Mouse (Mus musculus) cerebellum, adult 2 months (tissue): ENCODE data around the gene Slc39a11. TPM values are rescaled to one million over a fixed set of nuclear protein-coding genes. Genes with fewer than 3 reads are reported as not detected.

Experiments
- DNase-seq, 2 experiments: peaks; one replicate each; pipeline ENCODE4 v3.0.0; 2021
- H3K27ac ChIP-seq: fragments of 200-500 bp; 2 replicates; pipeline ENCODE4 v1.5.1; 2012; ENCODE audit warnings: low read length, control low read depth, inconsistent platforms; ENCODE audit not compliant: insufficient read depth
- H3K27me3 ChIP-seq: fragments of 200-500 bp; 2 replicates; pipeline ENCODE4 v1.6.1; 2012; ENCODE audit warnings: inconsistent platforms, mild to moderate bottlenecking, low read length, moderate library complexity; ENCODE audit not compliant: control insufficient read depth, insufficient read depth
- H3K4me1 ChIP-seq: fragments of 200-500 bp; 2 replicates; pipeline ENCODE4 v1.6.1; 2011; ENCODE audit warnings: low read length; ENCODE audit not compliant: control insufficient read depth, insufficient read depth
- H3K4me3 ChIP-seq: fragments of 200-500 bp; replicated peaks from 2 replicates; pipeline ENCODE3; 2011; ENCODE audit warnings: mild to moderate bottlenecking, low read depth, low read length, control low read depth; ENCODE audit not compliant: insufficient read depth
- CTCF ChIP-seq: fragments of 200-500 bp; IDR thresholded peaks from 2 replicates; pipeline ENCODE4 v1.5.1; 2011; ENCODE audit warnings: low read depth, mild to moderate bottlenecking, control low read depth, low read length, moderate library complexity, borderline replicate concordance; ENCODE audit not compliant: insufficient read depth
- POLR2A ChIP-seq: fragments of 200-500 bp; IDR thresholded peaks from 2 replicates; pipeline ENCODE4 v1.6.1; 2011; ENCODE audit warnings: low read length, control low read depth, borderline replicate concordance; ENCODE audit not compliant: insufficient read depth
- WGBS: fragments of 180-500 bp; shearing (Covaris S2); methylation state at CpG from one replicate; pipeline ENCODE4 v1.1.7; 2018; 5-methylcytosine and 5-hydroxymethylcytosine counted together
- polyA plus RNA-seq: library from polyadenylated mRNA; depleted of rRNA; stranded (reverse); fragments of >200 nt; gene quantifications from 2 replicates; pipeline ENCODE4 v1.2.3, GENCODE M21; 2012

Slc39a11 gene
- polyA plus RNA-seq, 1 experiment = 14.1 TPM

- Histone ChIP-seq H3K4me3 (no peak overlapping the region), H3K27ac (no peak overlapping the region), H3K4me1 (peaks cover 5% of the 10 kb centered on the region), H3K27me3 (no peaks in the 10 kb centered on the region)
- DNase-seq = no peak
- WGBS = 58% methylated on average over 5 of the region's 5 CpGs
- no peak for TF ChIP-seq POLR2A
- no peak for TF ChIP-seq CTCF
Observed at GRCm38 (mm10) chr11:113435696-113436095, 214.2 kb downstream of the Slc39a11 start.

- WGBS = 32% methylated on average over 7 of the region's 7 CpGs
Observed at GRCm38 (mm10) chr11:113431161-113431560, 218.7 kb downstream of the Slc39a11 start.

GRCm38 (mm10) chr11:113425882-113426281, 224.0 kb downstream of the Slc39a11 start:
- TF ChIP-seq POLR2A (no peak), CTCF (no peak)
- WGBS = 41% methylated on average over 9 of the region's 9 CpGs
- no peak overlapping the region for H3K27ac ChIP-seq
- H3K27me3 ChIP-seq = no peaks in the 10 kb centered on the region
- DNase-seq = no peak
- no peak overlapping the region for H3K4me3 ChIP-seq
- H3K4me1 ChIP-seq = no peaks in the 10 kb centered on the region

More at GRCm38 (mm10) chr11:113431161-113431560, 218.7 kb downstream of the Slc39a11 start:
- H3K27ac ChIP-seq = no peak overlapping the region
- no peaks in the 10 kb centered on the region for H3K4me1 ChIP-seq
- TF ChIP-seq CTCF = no peak
- TF ChIP-seq POLR2A = no peak
- H3K4me3 ChIP-seq = no peak overlapping the region
- DNase-seq = no peak
- H3K27me3 ChIP-seq = no peaks in the 10 kb centered on the region

GRCm38 (mm10) chr11:113425454-113425853, 224.4 kb downstream of the Slc39a11 start:
- no peak for DNase-seq
- WGBS = 64% methylated on average over 3 of the region's 3 CpGs
- no peak for TF ChIP-seq POLR2A
- TF ChIP-seq CTCF = no peak
- Histone ChIP-seq H3K27ac (no peak overlapping the region), H3K27me3 (no peaks in the 10 kb centered on the region), H3K4me3 (no peak overlapping the region), H3K4me1 (no peaks in the 10 kb centered on the region)

- Histone ChIP-seq H3K4me3 (no peak overlapping the region), H3K4me1 (no peaks in the 10 kb centered on the region), H3K27ac (no peak overlapping the region), H3K27me3 (no peaks in the 10 kb centered on the region)
- no peak for DNase-seq
- no peak for TF ChIP-seq CTCF
- no peak for TF ChIP-seq POLR2A
- WGBS = 86% methylated on average over 3 of the region's 4 CpGs
Observed at GRCm38 (mm10) chr11:113424765-113425164, 225.1 kb downstream of the Slc39a11 start.

GRCm38 (mm10) chr11:113422598-113422997, 227.3 kb downstream of the Slc39a11 start:
- no peaks in the 10 kb centered on the region for H3K4me1 ChIP-seq
- H3K27ac ChIP-seq = no peak overlapping the region
- H3K4me3 ChIP-seq = no peak overlapping the region
- no peak for DNase-seq
- H3K27me3 ChIP-seq = no peaks in the 10 kb centered on the region
- WGBS = 86% methylated on average over 7 of the region's 7 CpGs
- TF ChIP-seq POLR2A = no peak

GRCm38 (mm10) chr11:113418921-113419655, 230.8 kb downstream of the Slc39a11 start:
- H3K27ac ChIP-seq = no peak overlapping the region
- no peak for TF ChIP-seq CTCF
- no peak for TF ChIP-seq POLR2A
- no peak overlapping the region for H3K4me3 ChIP-seq
- no peaks in the 10 kb centered on the region for H3K4me1 ChIP-seq
- DNase-seq = no peak
- H3K27me3 ChIP-seq = no peaks in the 10 kb centered on the region
- WGBS = 89% methylated on average over 15 of the region's 15 CpGs

GRCm38 (mm10) chr11:113417948-113418347, 231.9 kb downstream of the Slc39a11 start:
- DNase-seq = no peak
- TF ChIP-seq CTCF = no peak
- no peak for TF ChIP-seq POLR2A
- Histone ChIP-seq H3K4me3 (no peak overlapping the region), H3K4me1 (no peaks in the 10 kb centered on the region), H3K27me3 (no peaks in the 10 kb centered on the region), H3K27ac (no peak overlapping the region)
- WGBS = 93% methylated on average over 4 of the region's 4 CpGs
